Mouse (Mus musculus) kidney, postnatal 0 days (tissue): ENCODE measurements around the gene Tbc1d17. TPM values are rescaled to one million over a fixed set of nuclear protein-coding genes. Genes with fewer than 3 reads are reported as not detected.

Source experiments
- ATAC-seq: fragments of 200-750 bp; cut with Nextera tagmentation; replicated peaks from 2 replicates; pipeline ENCODE4 v1.8.0; 2017; ENCODE audit warnings: low read depth, moderate number of reproducible peaks, moderate TSS enrichment, moderate library complexity; ENCODE audit not compliant: low FRiP score
- DNase-seq: peaks from one replicate; pipeline ENCODE4 v3.0.0-alpha.2; 2016; ENCODE audit warnings: low spot score
- H3K27ac ChIP-seq: fragments of 300-500 bp; sonication (generic); 2 replicates; pipeline ENCODE4 v1.5.1; 2014; ENCODE audit warnings: mild to moderate bottlenecking
- H3K27me3 ChIP-seq: fragments of 300-500 bp; sonication (generic); 2 replicates; pipeline ENCODE4 v1.6.1; 2014; ENCODE audit warnings: low read length, mixed read lengths; ENCODE audit not compliant: insufficient read depth
- H3K36me3 ChIP-seq: fragments of 300-500 bp; sonication (generic); 2 replicates; pipeline ENCODE4 v1.6.1; 2014; ENCODE audit warnings: low read length, mixed read lengths; ENCODE audit not compliant: insufficient read depth
- H3K4me1 ChIP-seq: fragments of 300-500 bp; sonication (generic); replicated peaks from 2 replicates; pipeline ENCODE4 v1.6.1; 2014; ENCODE audit warnings: antibody characterized with exemption, low read length, mixed read lengths; ENCODE audit not compliant: insufficient read depth
- H3K4me2 ChIP-seq: fragments of 300-500 bp; sonication (generic); 2 replicates; pipeline ENCODE4 v1.6.1; 2014; ENCODE audit warnings: mild to moderate bottlenecking, low read length, moderate library complexity, mixed read lengths
- H3K4me3 ChIP-seq: fragments of 300-500 bp; sonication (generic); replicated peaks from 2 replicates; pipeline ENCODE4 v1.5.1; 2014; ENCODE audit warnings: low read depth, low read length
- H3K9ac ChIP-seq: fragments of 300-500 bp; sonication (generic); 2 replicates; pipeline ENCODE4 v1.6.1; 2014; ENCODE audit warnings: low read depth, low read length
- H3K9me3 ChIP-seq: fragments of 300-500 bp; sonication (generic); replicated peaks from 2 replicates; pipeline ENCODE4 v1.6.1; 2016; ENCODE audit warnings: low read length, inconsistent platforms, mixed read lengths
- CTCF ChIP-seq: IDR thresholded peaks from 2 replicates; pipeline ENCODE4 v1.5.1; 2016; ENCODE audit warnings: antibody characterized with exemption, low read depth, mild to moderate bottlenecking, moderate library complexity
- WGBS: fragments of 180-500 bp; shearing (Covaris S2); extraction: QIAGEN DNeasy Blood & Tissue Kit; methylation state at CpG from one replicate; pipeline ENCODE4 v1.1.7; 2014; 5-methylcytosine and 5-hydroxymethylcytosine counted together
- polyA plus RNA-seq: library from polyadenylated mRNA; unstranded; fragments of >200 nt; fragmentation: Nextera tagmentation; extraction: Ambion mirVana; gene quantifications from 2 replicates; pipeline ENCODE4 v1.2.1, GENCODE M21; 2015

The Tbc1d17 gene
- polyA plus RNA-seq, 1 experiment from 2014 or later = 87.0 TPM

DNA sequence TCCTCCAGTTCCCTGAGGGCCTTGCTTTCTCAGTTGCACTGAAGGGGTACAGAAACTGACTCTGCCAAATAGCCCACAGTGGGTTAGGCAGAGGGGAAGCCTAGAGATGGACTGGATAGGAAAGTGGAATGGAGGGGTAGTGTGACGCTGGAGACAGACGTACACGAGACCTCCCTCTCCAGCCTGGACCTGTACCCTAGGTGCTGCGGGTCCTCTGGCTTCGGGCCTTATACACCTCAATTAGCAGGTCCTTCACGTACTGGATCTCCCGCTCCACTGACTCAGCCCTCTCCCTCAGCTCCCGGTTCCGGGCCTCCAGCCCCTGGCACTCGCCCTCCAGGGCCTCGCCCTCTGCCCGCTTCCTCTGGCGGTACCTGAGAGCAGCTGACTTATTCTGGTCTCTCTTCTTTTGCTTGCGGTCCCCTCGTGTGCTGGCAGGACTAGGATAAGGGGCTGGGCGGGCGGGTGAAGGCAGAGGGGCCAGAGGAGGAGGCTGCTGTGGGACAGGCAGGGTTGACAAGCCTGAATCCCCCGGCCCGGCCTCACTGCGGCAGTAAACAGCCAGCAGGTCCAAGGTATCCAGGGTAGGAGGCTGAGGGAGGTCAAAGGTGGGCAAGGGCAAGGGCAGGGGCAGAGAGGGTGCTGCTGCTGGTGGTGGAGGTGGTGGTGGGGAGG lies 36.1 kb downstream of the Tbc1d17 start:
- no peak overlapping the region for H3K4me3 ChIP-seq
- H3K4me1 ChIP-seq = peaks cover 7% of the 10 kb centered on the region
- H3K27me3 ChIP-seq = no peaks in the 10 kb centered on the region
- H3K9me3 ChIP-seq = no peaks in the 10 kb centered on the region
- ATAC-seq = no peak
- no peak overlapping the region for H3K27ac ChIP-seq
- H3K36me3 ChIP-seq = no peaks in the 10 kb centered on the region
- no peak overlapping the region for H3K9ac ChIP-seq
- no peak for TF ChIP-seq CTCF
- H3K4me2 ChIP-seq = no peak overlapping the region
- 85% methylated on average over 20 of the region's 20 CpGs for WGBS
- DNase-seq = no peak

DNA sequence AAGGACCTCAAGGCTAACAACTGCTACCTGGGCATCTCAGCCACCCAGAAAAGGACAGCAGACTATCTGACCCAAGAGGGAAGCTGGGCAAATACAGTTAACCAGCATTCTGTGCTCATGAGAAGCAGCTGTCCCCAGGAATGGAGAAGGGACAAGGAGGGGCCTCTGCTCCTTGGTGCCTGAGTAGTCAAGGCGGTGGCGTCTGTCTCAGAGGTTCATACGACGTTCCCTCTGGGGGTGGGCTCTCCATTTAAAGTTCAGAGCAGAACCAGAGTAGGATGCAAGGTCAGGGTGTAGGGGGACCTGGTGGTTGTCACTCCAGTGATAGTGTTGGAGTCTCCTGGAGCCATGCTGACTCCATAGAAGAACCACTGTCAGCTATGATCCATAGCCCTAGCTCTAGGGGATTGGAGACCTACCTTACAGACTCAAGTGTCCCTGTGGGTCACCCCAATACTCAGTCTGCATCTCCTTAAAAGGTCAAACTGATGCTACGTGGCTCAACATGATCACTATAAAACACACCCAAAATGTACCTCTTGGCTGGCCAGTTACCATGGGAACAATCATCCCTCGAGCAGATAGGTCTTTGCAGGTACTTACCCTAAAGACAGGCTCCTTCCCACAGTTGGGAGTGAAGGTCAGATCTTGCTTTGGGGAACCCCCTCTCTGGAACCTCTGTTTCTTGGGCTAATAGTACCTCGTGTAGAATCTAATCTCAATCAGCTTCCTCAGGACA lies 37.9 kb downstream of the Tbc1d17 start:
- TF ChIP-seq CTCF = no peak
- Histone ChIP-seq H3K9me3 (no peaks in the 10 kb centered on the region), H3K4me2 (no peak overlapping the region), H3K4me1 (no peaks in the 10 kb centered on the region; the same call in 1 of the 2 replicates), H3K36me3 (no peaks in the 10 kb centered on the region), H3K9ac (no peak overlapping the region), H3K27me3 (no peaks in the 10 kb centered on the region), H3K27ac (no peak overlapping the region), H3K4me3 (no peak overlapping the region)
- ATAC-seq (no peak), DNase-seq (no peak)
- 86% methylated on average over 7 of the region's 7 CpGs for WGBS

DNA sequence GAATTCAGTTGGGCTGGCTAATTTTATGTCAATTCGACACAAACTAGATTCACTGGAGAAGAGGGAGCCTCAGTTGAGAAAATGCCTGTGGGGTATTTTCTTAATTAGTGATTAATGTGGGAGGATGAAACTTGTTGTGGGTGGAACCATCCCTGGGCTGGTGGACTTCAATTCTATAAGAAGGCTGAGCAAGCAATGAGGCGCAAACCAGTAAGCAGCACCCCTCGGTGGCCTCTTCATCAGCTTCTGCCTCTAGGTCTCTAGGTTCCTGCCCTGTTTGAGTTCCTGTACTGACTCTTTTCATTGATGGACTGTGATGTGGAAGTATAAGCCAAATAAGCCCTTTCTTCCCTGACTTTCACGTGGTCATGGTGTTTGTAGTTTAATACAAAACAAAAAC lies 38.5 kb downstream of the Tbc1d17 start:
- DNase-seq (no peak), ATAC-seq (no peak)
- no peaks in the 10 kb centered on the region for H3K36me3 ChIP-seq
- H3K4me1 ChIP-seq = no peaks in the 10 kb centered on the region; the same call in 1 of the 2 replicates
- no peak overlapping the region for H3K4me2 ChIP-seq
- WGBS = 80% methylated on average over 4 of the region's 4 CpGs
- no peak overlapping the region for H3K27ac ChIP-seq
- H3K9ac ChIP-seq = no peak overlapping the region
- H3K4me3 ChIP-seq = no peak overlapping the region
- no peaks in the 10 kb centered on the region for H3K9me3 ChIP-seq
- H3K27me3 ChIP-seq = no peaks in the 10 kb centered on the region
- no peak for TF ChIP-seq CTCF

DNA sequence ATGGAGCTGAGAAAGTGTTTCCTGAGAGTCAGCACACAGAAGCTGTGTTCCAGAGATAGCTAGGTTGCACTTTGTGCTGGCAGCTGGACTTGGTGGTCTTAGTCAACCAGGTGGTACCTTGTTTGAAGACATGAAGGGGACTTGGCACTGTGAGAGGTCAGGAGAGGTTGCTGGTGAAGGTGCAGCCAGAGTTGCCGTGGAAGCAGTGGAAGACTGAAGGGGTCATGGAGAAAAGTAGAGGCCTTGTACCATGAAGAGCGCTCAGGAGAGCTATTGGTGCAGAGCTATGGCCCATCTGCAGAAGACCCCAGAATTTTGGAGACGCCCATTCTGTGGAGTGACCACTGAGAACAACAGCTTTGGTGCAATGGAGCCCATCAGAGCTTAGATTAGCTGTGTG lies 39.4 kb downstream of the Tbc1d17 start:
- H3K4me2 ChIP-seq = no peak overlapping the region
- TF ChIP-seq CTCF = no peak
- H3K9me3 ChIP-seq = no peaks in the 10 kb centered on the region
- no peak overlapping the region for H3K27ac ChIP-seq
- H3K4me3 ChIP-seq = no peak overlapping the region
- DNase-seq (no peak), ATAC-seq (no peak)
- no peaks in the 10 kb centered on the region for H3K36me3 ChIP-seq
- no peaks in the 10 kb centered on the region for H3K4me1 ChIP-seq
- no peaks in the 10 kb centered on the region for H3K27me3 ChIP-seq
- no peak overlapping the region for H3K9ac ChIP-seq
- 89% methylated on average over 3 of the region's 3 CpGs for WGBS

DNA sequence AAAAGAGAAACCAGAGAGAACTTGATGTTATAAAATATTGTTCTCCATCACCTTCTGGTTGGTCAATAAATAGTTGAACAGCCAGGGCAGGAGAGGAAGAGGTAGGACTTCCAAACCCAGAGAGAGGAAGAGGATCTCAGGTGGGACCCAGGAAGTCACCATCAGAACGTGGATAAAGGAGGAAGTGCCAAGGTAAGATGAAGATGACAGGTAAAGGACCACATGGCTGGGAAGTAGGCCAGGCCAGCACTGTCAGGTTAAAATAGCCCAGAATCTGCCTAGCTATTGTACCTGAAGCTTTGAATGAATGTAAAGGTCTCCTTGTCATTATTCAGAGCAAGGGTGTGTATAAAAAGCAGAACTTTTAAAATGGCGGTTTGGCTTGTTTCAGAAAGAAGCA lies 40.0 kb downstream of the Tbc1d17 start:
- no peaks in the 10 kb centered on the region for H3K36me3 ChIP-seq
- no peaks in the 10 kb centered on the region for H3K27me3 ChIP-seq
- H3K4me3 ChIP-seq = no peak overlapping the region
- WGBS = 87% methylated on average over 2 of the region's 2 CpGs
- TF ChIP-seq CTCF = no peak
- no peak for DNase-seq
- H3K27ac ChIP-seq = no peak overlapping the region
- ATAC-seq = no peak
- H3K4me2 ChIP-seq = no peak overlapping the region
- no peaks in the 10 kb centered on the region for H3K9me3 ChIP-seq
- no peaks in the 10 kb centered on the region for H3K4me1 ChIP-seq
- H3K9ac ChIP-seq = no peak overlapping the region

DNA sequence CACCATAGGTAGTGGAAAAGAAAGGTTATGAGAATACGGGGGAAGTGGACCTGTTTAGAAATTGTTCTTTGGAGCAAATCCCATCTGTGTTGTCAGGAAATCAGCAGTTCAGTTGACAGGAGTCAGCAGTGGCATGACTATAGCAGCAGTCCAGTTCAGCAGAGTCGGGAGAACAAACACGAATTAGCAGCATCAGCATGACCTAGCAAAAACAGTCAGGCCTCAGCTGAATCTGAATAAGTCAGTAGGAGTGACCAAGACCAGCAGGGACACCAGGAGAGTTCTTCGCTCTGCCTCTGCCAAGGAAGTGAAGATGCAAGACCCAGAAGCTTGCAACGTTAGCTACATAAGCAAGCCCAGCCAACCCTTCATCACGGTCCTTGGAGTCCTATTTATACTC lies 56.1 kb downstream of the Tbc1d17 start:
- Histone ChIP-seq H3K4me2 (no peak overlapping the region), H3K9ac (no peak overlapping the region), H3K27ac (no peak overlapping the region), H3K27me3 (no peaks in the 10 kb centered on the region), H3K36me3 (no peaks in the 10 kb centered on the region), H3K4me1 (no peaks in the 10 kb centered on the region), H3K9me3 (no peaks in the 10 kb centered on the region), H3K4me3 (no peak overlapping the region)
- 86% methylated on average over 6 of the region's 6 CpGs for WGBS
- DNase-seq (no peak), ATAC-seq (no peak)
- no peak for TF ChIP-seq CTCF
